Mouse (Mus musculus): ENCODE measurements at regions not wholly inside any gene's neighbourhood (a gene's known extent, or its start where the extent isn't known, plus 50 kb on each side); places are given as distances from the start of the nearest gene placed in this dataset.

DNA sequence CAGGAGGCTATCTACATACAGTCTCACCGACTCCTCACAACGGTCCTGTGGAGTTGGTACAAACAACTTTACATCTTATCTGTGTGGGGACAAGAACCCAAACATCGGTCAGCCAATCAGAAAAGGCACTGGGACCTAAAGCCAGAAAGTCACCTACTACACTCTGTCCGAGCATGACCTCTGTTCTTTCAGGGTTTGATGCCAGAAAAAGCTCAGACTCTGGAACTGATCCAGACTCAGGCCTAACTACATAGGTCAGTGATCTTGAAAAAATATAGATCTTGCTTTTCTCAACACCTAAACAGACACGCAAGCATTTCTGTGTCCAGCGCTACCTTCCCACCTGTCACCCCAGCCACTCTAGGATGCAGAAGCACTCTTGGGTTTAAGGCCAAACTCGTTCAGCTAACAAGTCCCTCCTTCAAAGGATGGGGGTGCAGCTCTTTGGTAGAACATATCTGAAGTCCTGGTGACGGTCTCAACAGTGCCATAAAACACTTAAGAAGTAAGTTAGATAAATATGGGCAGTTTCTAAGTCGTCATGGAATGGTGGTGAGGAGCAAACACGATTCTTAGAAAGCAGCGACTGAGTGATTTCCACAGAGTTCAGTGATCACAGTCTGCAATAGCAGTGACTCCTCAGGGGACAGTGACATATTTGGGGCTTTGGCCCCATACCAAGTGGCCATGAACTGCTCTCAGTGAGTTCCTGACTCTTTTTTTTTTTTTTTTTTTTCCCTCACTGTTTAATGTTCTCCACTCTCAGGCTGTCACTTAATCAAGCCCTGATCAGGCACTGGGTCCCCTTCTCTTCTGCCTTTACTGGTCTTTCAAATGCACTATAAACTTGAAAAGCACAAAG is 181.2 kb upstream of the Smim15 start:
- Histone ChIP-seq H3K4me3 (replicated peaks; ENCODE audit: low read length) (no peak overlapping the region), H3K4me1 (replicated peaks; ENCODE audit: low read depth, low read length) (peaks cover 36% of the 10 kb centered on the region), H3K27me3 (ENCODE audit: insufficient read depth, low read length) (no peaks in the 10 kb centered on the region), H3K36me3 (ENCODE audit: insufficient read depth, low read length) (no peaks in the 10 kb centered on the region), H3K9me3 (ENCODE audit: low read length) (no peaks in the 10 kb centered on the region)
- no peak for TF ChIP-seq CTCF (conservative IDR thresholded peaks at IDR 0.05; ENCODE audit: low read length)
- TF ChIP-seq NANOG (IDR thresholded peaks at IDR 0.05; ENCODE audit: borderline replicate concordance, low read length): no peak
- TF ChIP-seq POU5F1 (IDR thresholded peaks at IDR 0.05; ENCODE audit: borderline replicate concordance, low read length): no peak

DNA sequence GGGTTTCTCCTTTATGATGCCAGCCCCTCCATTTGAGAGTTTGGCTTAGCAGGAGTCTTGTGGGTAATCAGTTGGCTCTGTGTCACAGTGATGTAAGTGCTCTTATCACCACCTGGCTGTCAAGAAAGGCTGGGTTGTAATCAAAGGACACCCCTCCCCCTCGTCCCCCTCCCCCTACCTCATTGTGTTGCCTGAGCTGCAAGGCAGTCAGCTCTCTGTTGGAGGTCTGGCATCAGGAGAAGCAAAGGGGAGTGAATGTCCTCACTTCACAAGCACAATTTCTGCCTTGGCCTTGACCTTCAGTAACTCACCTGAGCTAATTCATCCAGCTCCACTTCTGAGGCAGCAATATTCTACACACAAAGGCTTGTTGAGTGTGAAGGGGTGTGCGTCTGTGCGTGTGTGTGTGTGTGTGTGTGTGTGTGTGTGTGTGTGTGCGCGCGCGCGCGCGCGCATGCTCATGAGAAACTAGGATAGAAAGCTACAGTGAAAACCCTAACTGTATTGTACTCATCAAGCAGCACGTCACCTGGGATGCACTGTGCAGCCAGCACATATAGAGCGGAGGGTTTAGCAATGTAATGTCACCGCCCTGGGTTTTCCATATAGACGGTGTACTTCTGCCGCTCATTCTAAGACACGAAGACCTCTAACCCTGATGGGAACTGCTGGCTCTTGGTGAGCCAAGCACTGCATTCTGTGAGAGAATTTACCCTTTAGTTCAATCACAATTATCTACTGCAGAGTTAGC is 182.7 kb upstream of the Smim15 start:
- H3K4me1 ChIP-seq (replicated peaks; ENCODE audit: low read depth, low read length): peaks cover 38% of the 10 kb centered on the region
- H3K27me3 ChIP-seq (ENCODE audit: insufficient read depth, low read length): no peaks in the 10 kb centered on the region
- TF ChIP-seq POU5F1 (IDR thresholded peaks at IDR 0.05; ENCODE audit: borderline replicate concordance, low read length) (no peak), CTCF (conservative IDR thresholded peaks at IDR 0.05; ENCODE audit: low read length) (no peak), NANOG (IDR thresholded peaks at IDR 0.05; ENCODE audit: borderline replicate concordance, low read length) (peak; percentile 45; the same call in 1 of the 2 replicates)
- H3K9me3 ChIP-seq (ENCODE audit: low read length): no peaks in the 10 kb centered on the region
- H3K4me3 ChIP-seq (replicated peaks; ENCODE audit: low read length): peak overlapping the region; percentile 39
- H3K36me3 ChIP-seq (ENCODE audit: insufficient read depth, low read length): no peaks in the 10 kb centered on the region

DNA sequence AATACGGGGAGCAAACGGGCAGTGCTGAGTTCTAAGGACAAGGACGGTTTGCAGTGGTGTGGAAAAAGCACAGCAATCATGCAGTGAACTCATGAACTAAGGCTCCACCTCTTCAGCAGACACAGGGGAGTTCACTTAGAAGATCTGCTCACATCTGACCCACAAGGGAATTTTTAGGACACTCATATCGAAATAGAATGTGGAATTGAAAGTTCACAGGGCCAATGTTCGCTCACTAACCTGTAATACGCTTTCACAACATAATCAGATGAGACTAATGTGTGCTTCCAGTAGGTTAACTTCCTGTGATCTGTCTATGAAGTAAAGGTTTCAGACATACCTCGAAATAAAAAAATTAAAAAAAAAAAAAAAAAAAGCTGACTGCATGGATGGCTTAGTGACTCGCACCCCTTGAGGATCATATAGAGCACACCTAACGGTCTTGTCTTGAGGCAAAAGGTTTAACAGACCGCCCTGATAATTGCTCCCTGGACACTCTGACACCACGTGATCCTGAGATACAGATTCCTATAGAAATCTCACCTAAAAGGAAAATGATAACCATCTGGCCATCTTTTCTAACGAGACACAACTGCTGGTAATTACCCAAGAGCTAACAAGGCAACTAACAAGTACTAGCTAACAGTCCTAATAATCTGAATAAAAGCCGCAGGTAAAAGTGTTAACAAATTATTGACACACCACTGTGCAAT is 187.0 kb upstream of the Smim15 start:
- Histone ChIP-seq H3K4me3 (replicated peaks; ENCODE audit: low read length) (no peak overlapping the region), H3K9me3 (ENCODE audit: low read length) (no peaks in the 10 kb centered on the region), H3K4me1 (replicated peaks; ENCODE audit: low read depth, low read length) (peaks cover 39% of the 10 kb centered on the region), H3K36me3 (ENCODE audit: insufficient read depth, low read length) (no peaks in the 10 kb centered on the region), H3K27me3 (ENCODE audit: insufficient read depth, low read length) (no peaks in the 10 kb centered on the region)
- TF ChIP-seq POU5F1 (IDR thresholded peaks at IDR 0.05; ENCODE audit: borderline replicate concordance, low read length) (no peak), NANOG (IDR thresholded peaks at IDR 0.05; ENCODE audit: borderline replicate concordance, low read length) (no peak), CTCF (conservative IDR thresholded peaks at IDR 0.05; ENCODE audit: low read length) (no peak)

DNA sequence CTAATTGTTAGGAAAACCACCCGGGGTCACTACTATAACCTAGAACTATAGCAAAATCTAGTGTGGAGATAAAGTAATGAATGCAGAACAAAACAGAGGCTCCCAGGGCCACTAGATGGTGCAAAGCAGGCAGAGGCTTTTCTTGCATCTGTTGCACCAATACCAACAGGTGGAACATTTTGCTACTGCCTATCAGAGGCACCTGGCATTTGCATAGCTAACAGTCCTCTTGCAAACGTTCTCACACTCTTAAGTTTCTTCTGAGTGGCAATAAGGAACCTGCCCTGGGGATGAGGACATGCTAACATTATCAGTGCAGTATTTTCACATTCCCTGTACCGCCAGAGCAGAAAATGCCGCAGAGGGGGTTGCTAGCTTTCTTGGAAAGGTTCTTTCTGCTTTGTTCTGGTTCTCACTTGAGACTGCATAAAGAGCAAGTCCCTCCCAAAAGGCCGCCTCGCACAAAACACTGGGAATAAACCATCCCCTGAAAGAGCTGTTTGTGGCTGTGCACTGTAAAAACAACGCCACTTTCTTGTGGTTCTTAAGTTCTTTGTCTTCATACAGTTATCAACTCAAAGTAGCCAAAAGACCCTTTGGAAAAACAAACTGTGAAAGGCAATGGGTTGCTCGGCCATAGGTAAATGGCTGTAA is 193.2 kb upstream of the Smim15 start:
- Histone ChIP-seq H3K9me3 (ENCODE audit: low read length) (no peaks in the 10 kb centered on the region), H3K4me1 (replicated peaks; ENCODE audit: low read depth, low read length) (peaks cover 47% of the 10 kb centered on the region), H3K27me3 (ENCODE audit: insufficient read depth, low read length) (no peaks in the 10 kb centered on the region), H3K36me3 (ENCODE audit: insufficient read depth, low read length) (no peaks in the 10 kb centered on the region), H3K4me3 (replicated peaks; ENCODE audit: low read length) (no peak overlapping the region)
- TF ChIP-seq POU5F1 (IDR thresholded peaks at IDR 0.05; ENCODE audit: borderline replicate concordance, low read length) (no peak), NANOG (IDR thresholded peaks at IDR 0.05; ENCODE audit: borderline replicate concordance, low read length) (no peak), CTCF (conservative IDR thresholded peaks at IDR 0.05; ENCODE audit: low read length) (no peak)

DNA sequence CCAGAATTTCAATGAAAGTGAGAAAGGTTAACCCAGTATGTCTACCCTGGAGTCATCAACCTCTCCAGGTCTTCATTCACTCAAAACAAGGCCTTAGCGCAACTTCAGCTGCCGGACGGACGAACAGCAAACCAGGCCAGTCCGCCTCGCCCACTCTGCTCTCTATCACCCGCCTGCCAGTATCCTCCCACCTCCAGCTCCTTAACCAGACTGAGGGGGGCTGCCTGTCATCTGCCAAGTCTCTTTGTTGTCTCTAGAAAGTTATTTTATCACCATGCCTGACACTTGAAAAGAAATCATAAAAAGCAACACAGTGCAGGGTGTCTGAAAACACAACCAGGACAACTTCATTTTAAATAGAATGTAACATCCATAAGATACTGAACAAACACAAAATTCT is 195.4 kb upstream of the Smim15 start:
- no peaks in the 10 kb centered on the region for H3K27me3 ChIP-seq (ENCODE audit: insufficient read depth, low read length)
- peaks cover 40% of the 10 kb centered on the region for H3K4me1 ChIP-seq (replicated peaks; ENCODE audit: low read depth, low read length)
- no peaks in the 10 kb centered on the region for H3K36me3 ChIP-seq (ENCODE audit: insufficient read depth, low read length)
- TF ChIP-seq NANOG (IDR thresholded peaks at IDR 0.05; ENCODE audit: borderline replicate concordance, low read length): no peak
- H3K9me3 ChIP-seq (ENCODE audit: low read length): no peaks in the 10 kb centered on the region
- no peak overlapping the region for H3K4me3 ChIP-seq (replicated peaks; ENCODE audit: low read length)

DNA sequence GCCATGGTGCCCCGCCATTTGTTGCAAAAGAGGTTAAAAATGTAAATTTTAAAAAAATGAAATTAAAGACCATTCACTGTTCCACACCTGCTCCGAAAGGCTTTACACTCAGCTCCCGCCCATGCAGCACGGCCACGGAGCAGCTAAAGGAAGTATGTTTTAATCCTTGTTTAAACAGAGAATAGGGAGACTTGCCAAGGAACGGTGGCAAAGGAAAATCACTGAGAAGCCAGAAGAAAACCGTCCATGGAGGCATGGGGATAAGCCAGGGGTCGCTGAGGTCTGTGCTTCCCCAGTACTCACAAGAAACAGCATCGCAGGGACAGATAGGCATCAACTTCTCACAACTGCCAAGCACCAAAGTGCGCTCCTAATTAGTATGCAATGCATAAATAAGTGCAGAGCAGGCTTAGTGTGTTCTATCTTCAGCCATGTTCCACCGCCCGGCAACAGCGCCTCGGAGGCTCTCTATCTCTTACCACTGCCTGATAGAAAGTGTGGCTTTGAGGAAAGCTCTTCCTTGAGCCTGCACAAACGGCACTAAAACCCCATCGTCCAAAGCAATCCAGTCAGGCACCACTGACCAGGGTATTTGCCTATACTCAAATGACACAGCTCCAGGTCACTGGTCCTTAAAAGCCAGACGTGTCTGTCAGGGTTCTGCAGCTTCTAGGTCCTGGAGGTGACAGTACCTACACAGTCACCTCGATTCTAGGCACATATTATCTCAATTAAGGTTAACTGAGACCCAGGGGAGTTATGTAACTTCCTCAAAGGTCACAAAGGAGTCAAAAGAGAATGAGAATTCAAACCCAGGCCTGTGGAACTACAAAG is 196.8 kb upstream of the Smim15 start:
- H3K4me3 ChIP-seq (replicated peaks; ENCODE audit: low read length): peak overlapping the region; percentile 66
- H3K36me3 ChIP-seq (ENCODE audit: insufficient read depth, low read length): no peaks in the 10 kb centered on the region
- H3K4me1 ChIP-seq (replicated peaks; ENCODE audit: low read depth, low read length): peaks cover 49% of the 10 kb centered on the region
- H3K27me3 ChIP-seq (ENCODE audit: insufficient read depth, low read length): no peaks in the 10 kb centered on the region
- TF ChIP-seq NANOG (IDR thresholded peaks at IDR 0.05; ENCODE audit: borderline replicate concordance, low read length) (no peak), POU5F1 (IDR thresholded peaks at IDR 0.05; ENCODE audit: borderline replicate concordance, low read length) (no peak), CTCF (conservative IDR thresholded peaks at IDR 0.05; ENCODE audit: low read length) (no peak)
- no peaks in the 10 kb centered on the region for H3K9me3 ChIP-seq (ENCODE audit: low read length)

DNA sequence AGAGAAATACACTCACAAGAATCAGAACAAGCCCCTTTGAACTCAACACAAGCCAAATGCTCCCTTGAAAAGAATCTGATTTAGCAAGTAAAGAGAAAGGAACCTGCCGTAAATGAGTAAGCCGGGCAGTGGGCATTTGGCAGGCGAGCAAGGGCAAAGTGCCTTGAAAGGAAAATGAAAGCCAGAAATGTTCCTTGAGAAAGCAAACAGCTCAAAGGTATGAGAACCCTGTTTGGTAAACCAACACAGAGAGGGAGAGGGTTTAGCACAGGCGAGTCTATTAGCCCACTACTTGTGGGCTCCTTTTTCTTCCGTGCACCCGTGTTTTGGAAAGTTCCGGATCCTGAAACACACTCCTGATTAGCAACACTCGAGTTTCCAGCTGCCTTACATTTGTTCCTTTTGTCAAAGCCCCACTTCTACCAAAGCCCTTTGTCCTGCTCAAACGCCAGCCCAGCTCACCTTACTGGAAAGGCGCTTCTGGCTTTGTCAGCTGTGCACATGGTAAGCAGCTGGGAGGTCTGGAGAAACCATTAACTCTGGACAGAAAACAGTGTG is 197.5 kb upstream of the Smim15 start:
- no peak for TF ChIP-seq POU5F1 (IDR thresholded peaks at IDR 0.05; ENCODE audit: borderline replicate concordance, low read length)
- TF ChIP-seq CTCF (conservative IDR thresholded peaks at IDR 0.05; ENCODE audit: low read length): no peak
- no peak for TF ChIP-seq NANOG (IDR thresholded peaks at IDR 0.05; ENCODE audit: borderline replicate concordance, low read length)
- H3K4me1 ChIP-seq (replicated peaks; ENCODE audit: low read depth, low read length): peaks cover 49% of the 10 kb centered on the region
- peak overlapping the region; percentile 66 for H3K4me3 ChIP-seq (replicated peaks; ENCODE audit: low read length)
- H3K27me3 ChIP-seq (ENCODE audit: insufficient read depth, low read length): no peaks in the 10 kb centered on the region
- H3K9me3 ChIP-seq (ENCODE audit: low read length): no peaks in the 10 kb centered on the region
- no peaks in the 10 kb centered on the region for H3K36me3 ChIP-seq (ENCODE audit: insufficient read depth, low read length)

Data from E14TG2a.4 (cell line).